Mouse (Mus musculus): ENCODE data around the gene Dhdds.

GRCm38 (mm10) chr4:134018038-134018778 is 17.5 kb upstream of the Dhdds start:
- TF ChIP-seq CTCF (conservative IDR thresholded peaks at IDR 0.05; ENCODE audit: low read length): no peak
- no peak for TF ChIP-seq POU5F1 (IDR thresholded peaks at IDR 0.05; ENCODE audit: borderline replicate concordance, low read length)

Data from E14TG2a.4 (cell line).